Mouse (Mus musculus): ENCODE data around the gene Zfp786. TPM values are rescaled to one million over a fixed set of nuclear protein-coding genes. Genes with fewer than 3 reads are reported as not detected.
"Not testable (repeated sequence)": the region's sequence is repeated elsewhere in the genome, so short reads cannot be mapped to it uniquely, and the experiment has no call there.

Gene Zfp786
- polyA plus RNA-seq, 1 experiment, result 0.39 TPM

GRCm38 (mm10) chr6:47788821-47789220 is 41.8 kb downstream of the Zfp786 start:
- TF ChIP-seq USF1 (IDR thresholded peaks at IDR 0.05; ENCODE audit: low read depth) (no peak), CEBPB (IDR thresholded peaks at IDR 0.05; ENCODE audit: low read depth) (no peak), MYOD1 (IDR thresholded peaks at IDR 0.05; ENCODE audit: control insufficient read depth, insufficient read length, low read depth) (no peak), MYOG (IDR thresholded peaks at IDR 0.05; ENCODE audit: control insufficient read depth, extremely low read depth, insufficient read length) (no peak), FOSL1 (IDR thresholded peaks at IDR 0.05; ENCODE audit: insufficient read depth, low read length, poor library complexity, severe bottlenecking) (no peak), CTCF (IDR thresholded peaks at IDR 0.05; ENCODE audit: control insufficient read depth, insufficient read depth, insufficient read length) (no peak), MAX (IDR thresholded peaks at IDR 0.05) (no peak)
- Histone ChIP-seq H3K79me2 (ENCODE audit: control insufficient read depth, insufficient read depth) (no peaks in the 10 kb centered on the region), H3K27me3 (ENCODE audit: control insufficient read depth, insufficient read depth, insufficient read length) (no peaks in the 10 kb centered on the region), H3K79me3 (ENCODE audit: low read depth) (no peaks in the 10 kb centered on the region), H3K36me3 (ENCODE audit: control insufficient read depth, insufficient read depth) (no peaks in the 10 kb centered on the region), H3ac (ENCODE audit: control insufficient read depth, insufficient read length, low read depth) (peak overlapping the region; percentile 44), H3K4me3 (ENCODE audit: insufficient read depth, poor library complexity, severe bottlenecking) (peak overlapping the region; percentile 16)

- Histone ChIP-seq H3K79me2 (ENCODE audit: control insufficient read depth, insufficient read depth) (no peaks in the 10 kb centered on the region), H3K27me3 (ENCODE audit: control insufficient read depth, insufficient read depth, insufficient read length) (no peaks in the 10 kb centered on the region), H3K36me3 (ENCODE audit: control insufficient read depth, insufficient read depth) (no peaks in the 10 kb centered on the region), H3K4me3 (ENCODE audit: insufficient read depth, poor library complexity, severe bottlenecking) (peak overlapping the region; percentile 16), H3K79me3 (ENCODE audit: low read depth) (no peaks in the 10 kb centered on the region), H3ac (ENCODE audit: control insufficient read depth, insufficient read length, low read depth) (peak overlapping the region; percentile 44)
- TF ChIP-seq FOSL1 (IDR thresholded peaks at IDR 0.05; ENCODE audit: insufficient read depth, low read length, poor library complexity, severe bottlenecking) (no peak), MYOD1 (IDR thresholded peaks at IDR 0.05; ENCODE audit: control insufficient read depth, insufficient read length, low read depth) (no peak), MAX (IDR thresholded peaks at IDR 0.05) (peak; percentile 73), CTCF (IDR thresholded peaks at IDR 0.05; ENCODE audit: control insufficient read depth, insufficient read depth, insufficient read length) (no peak), MYOG (IDR thresholded peaks at IDR 0.05; ENCODE audit: control insufficient read depth, extremely low read depth, insufficient read length) (no peak), USF1 (IDR thresholded peaks at IDR 0.05; ENCODE audit: low read depth) (no peak), CEBPB (IDR thresholded peaks at IDR 0.05; ENCODE audit: low read depth) (peak; percentile 7)
Measured at GRCm38 (mm10) chr6:47787941-47788736, 42.5 kb downstream of the Zfp786 start.

- H3K79me3 ChIP-seq (ENCODE audit: low read depth), result no peaks in the 10 kb centered on the region
- H3K36me3 ChIP-seq (ENCODE audit: control insufficient read depth, insufficient read depth), result no peaks in the 10 kb centered on the region
- H3K79me2 ChIP-seq (ENCODE audit: control insufficient read depth, insufficient read depth), result no peaks in the 10 kb centered on the region
- no peaks in the 10 kb centered on the region for H3K27me3 ChIP-seq (ENCODE audit: control insufficient read depth, insufficient read depth, insufficient read length)
- H3ac ChIP-seq (ENCODE audit: control insufficient read depth, insufficient read length, low read depth), result no peak overlapping the region
- no peak overlapping the region for H3K4me3 ChIP-seq (ENCODE audit: insufficient read depth, poor library complexity, severe bottlenecking)
- no peak for TF ChIP-seq MAX (IDR thresholded peaks at IDR 0.05)
- no peak for TF ChIP-seq FOSL1 (IDR thresholded peaks at IDR 0.05; ENCODE audit: insufficient read depth, low read length, poor library complexity, severe bottlenecking)
- TF ChIP-seq USF1 (IDR thresholded peaks at IDR 0.05; ENCODE audit: low read depth), result no peak
- TF ChIP-seq CTCF (IDR thresholded peaks at IDR 0.05; ENCODE audit: control insufficient read depth, insufficient read depth, insufficient read length), result no peak
- no peak for TF ChIP-seq MYOG (IDR thresholded peaks at IDR 0.05; ENCODE audit: control insufficient read depth, extremely low read depth, insufficient read length)
- TF ChIP-seq CEBPB (IDR thresholded peaks at IDR 0.05; ENCODE audit: low read depth), result no peak
- TF ChIP-seq MYOD1 (IDR thresholded peaks at IDR 0.05; ENCODE audit: control insufficient read depth, insufficient read length, low read depth), result no peak
Measured at GRCm38 (mm10) chr6:47784707-47785412, 45.8 kb downstream of the Zfp786 start.

DNA sequence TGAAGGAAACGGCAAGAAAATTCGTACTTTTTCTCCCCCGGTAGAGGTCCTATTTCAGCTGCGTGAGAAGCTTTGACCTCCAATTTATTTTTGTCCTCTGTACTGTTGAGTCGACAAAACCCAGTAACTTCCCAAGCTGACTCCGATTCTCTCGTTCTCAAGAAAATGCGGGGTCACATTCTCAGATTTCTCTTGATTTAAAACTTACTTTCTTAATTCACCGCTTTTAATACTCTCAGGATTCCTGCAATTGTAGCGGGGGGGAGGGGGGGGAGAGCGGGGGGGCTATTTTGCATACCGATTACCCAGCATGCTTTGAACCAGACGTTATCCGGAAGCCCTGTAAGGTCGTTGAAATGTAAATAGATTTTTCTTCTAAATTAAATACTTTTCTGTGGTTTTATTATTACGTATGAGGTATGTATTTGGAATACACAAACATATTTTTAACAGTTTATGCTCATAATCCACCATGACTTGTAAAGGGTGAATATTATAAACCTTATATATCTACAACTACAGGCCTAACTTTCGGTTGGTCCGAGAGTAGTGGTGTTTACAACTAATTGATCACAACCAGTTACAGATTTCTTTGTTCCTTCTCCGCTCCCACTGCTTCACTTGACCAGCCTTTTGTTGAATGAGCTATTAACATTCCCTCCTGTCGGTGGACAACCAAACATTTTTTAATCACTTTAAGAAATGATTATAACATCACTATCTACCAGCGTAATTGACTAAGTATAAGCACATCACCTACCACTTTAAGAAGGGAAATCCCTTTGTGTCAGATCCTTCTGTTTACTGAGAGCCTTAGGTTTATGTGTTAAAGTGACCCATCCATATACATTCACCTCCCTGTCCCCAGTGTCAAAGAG is 49.3 kb downstream of the Zfp786 start:
- Histone ChIP-seq H3K4me3 (ENCODE audit: insufficient read depth, poor library complexity, severe bottlenecking) (peak overlapping the region; percentile 37), H3K79me2 (ENCODE audit: control insufficient read depth, insufficient read depth) (no peaks in the 10 kb centered on the region), H3K79me3 (ENCODE audit: low read depth) (no peaks in the 10 kb centered on the region), H3ac (ENCODE audit: control insufficient read depth, insufficient read length, low read depth) (peak overlapping the region; percentile 53), H3K27me3 (ENCODE audit: control insufficient read depth, insufficient read depth, insufficient read length) (no peaks in the 10 kb centered on the region), H3K36me3 (ENCODE audit: control insufficient read depth, insufficient read depth) (no peaks in the 10 kb centered on the region)
- TF ChIP-seq FOSL1 (IDR thresholded peaks at IDR 0.05; ENCODE audit: insufficient read depth, low read length, poor library complexity, severe bottlenecking) (no peak), MAX (IDR thresholded peaks at IDR 0.05) (peak; percentile 11)

DNA sequence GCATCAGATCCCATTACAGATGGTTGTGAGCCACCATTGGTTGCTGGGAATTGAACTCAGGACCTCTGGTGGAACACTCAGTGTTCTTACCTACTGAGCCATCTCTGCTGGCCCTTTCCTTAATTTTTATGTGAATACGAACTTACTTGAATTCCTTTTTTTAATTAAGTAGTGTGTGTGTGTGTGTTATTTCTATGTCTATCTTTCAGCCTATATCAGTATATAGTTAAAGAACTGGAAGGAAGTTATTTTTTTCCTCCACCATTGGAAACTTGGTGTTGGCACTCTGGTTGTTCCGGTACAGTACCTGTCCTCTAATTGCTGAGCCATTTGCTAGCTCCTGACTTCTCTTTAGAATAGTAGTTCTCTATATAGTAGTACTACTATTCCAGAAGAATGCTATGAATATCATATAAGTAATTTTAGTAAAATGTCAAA is 50.1 kb downstream of the Zfp786 start:
- Histone ChIP-seq H3K4me3 (ENCODE audit: insufficient read depth, poor library complexity, severe bottlenecking) (peak overlapping the region; percentile 37), H3K79me2 (ENCODE audit: control insufficient read depth, insufficient read depth) (no peaks in the 10 kb centered on the region), H3K27me3 (ENCODE audit: control insufficient read depth, insufficient read depth, insufficient read length) (no peaks in the 10 kb centered on the region), H3ac (ENCODE audit: control insufficient read depth, insufficient read length, low read depth) (no peak overlapping the region), H3K36me3 (ENCODE audit: control insufficient read depth, insufficient read depth) (no peaks in the 10 kb centered on the region), H3K79me3 (ENCODE audit: low read depth) (no peaks in the 10 kb centered on the region)
- no peak for TF ChIP-seq MYOD1 (IDR thresholded peaks at IDR 0.05; ENCODE audit: control insufficient read depth, insufficient read length, low read depth)
- TF ChIP-seq CTCF (IDR thresholded peaks at IDR 0.05; ENCODE audit: control insufficient read depth, insufficient read depth, insufficient read length), result no peak
- TF ChIP-seq CEBPB (IDR thresholded peaks at IDR 0.05; ENCODE audit: low read depth), result no peak
- TF ChIP-seq FOSL1 (IDR thresholded peaks at IDR 0.05; ENCODE audit: insufficient read depth, low read length, poor library complexity, severe bottlenecking), result no peak
- no peak for TF ChIP-seq MAX (IDR thresholded peaks at IDR 0.05)
- no peak for TF ChIP-seq MYOG (IDR thresholded peaks at IDR 0.05; ENCODE audit: control insufficient read depth, extremely low read depth, insufficient read length)
- no peak for TF ChIP-seq USF1 (IDR thresholded peaks at IDR 0.05; ENCODE audit: low read depth)

DNA sequence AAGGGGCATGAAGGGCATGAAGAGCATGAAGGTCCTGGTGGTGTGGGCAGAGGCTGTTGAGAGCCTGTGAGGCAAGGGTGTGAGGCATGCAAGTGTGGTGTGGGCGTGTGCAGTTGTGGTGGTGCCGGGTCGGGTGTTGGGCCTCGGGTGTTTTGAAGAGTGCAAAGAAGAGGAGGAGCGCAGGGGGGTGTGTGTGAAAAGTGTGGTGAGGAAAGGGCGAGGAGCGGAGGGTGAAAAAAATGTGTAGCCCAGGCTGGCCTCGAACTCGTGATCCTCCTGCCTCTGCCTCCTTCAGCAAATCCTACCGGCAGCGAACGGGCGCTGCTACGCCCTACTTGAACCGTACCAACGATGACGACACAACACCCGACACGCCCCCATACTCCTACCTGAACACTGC is 58.9 kb downstream of the Zfp786 start:
- not testable (repeated sequence) for H3ac ChIP-seq (ENCODE audit: control insufficient read depth, insufficient read length, low read depth); H3K4me3 ChIP-seq (ENCODE audit: insufficient read depth, poor library complexity, severe bottlenecking); H3K36me3 ChIP-seq (ENCODE audit: control insufficient read depth, insufficient read depth); H3K79me3 ChIP-seq (ENCODE audit: low read depth); H3K27me3 ChIP-seq (ENCODE audit: control insufficient read depth, insufficient read depth, insufficient read length); H3K79me2 ChIP-seq (ENCODE audit: control insufficient read depth, insufficient read depth)

DNA sequence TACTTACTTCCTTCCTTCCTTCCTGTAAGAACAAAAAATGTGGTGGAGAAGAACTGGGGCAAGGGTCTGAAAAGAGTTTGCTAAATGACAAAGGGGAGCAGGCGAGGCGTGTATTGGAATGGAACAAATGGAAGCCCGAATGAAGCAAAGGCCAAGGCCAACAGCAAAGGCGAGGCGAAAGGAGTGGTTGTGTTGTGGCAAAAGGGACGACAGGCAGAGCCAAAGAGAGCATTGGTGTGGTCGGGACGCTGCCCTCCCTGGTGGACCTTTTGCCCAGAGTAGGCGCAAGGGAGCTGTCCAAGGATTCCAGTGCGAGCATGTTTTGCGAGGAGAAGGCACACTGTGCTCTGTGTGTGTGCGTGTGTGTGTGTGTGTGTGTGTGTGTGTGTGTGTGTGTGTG is 59.6 kb downstream of the Zfp786 start:
- H3K36me3 ChIP-seq (ENCODE audit: control insufficient read depth, insufficient read depth); H3K79me3 ChIP-seq (ENCODE audit: low read depth); H3K4me3 ChIP-seq (ENCODE audit: insufficient read depth, poor library complexity, severe bottlenecking); H3K27me3 ChIP-seq (ENCODE audit: control insufficient read depth, insufficient read depth, insufficient read length); H3K79me2 ChIP-seq (ENCODE audit: control insufficient read depth, insufficient read depth); H3ac ChIP-seq (ENCODE audit: control insufficient read depth, insufficient read length, low read depth): not testable (repeated sequence)

DNA sequence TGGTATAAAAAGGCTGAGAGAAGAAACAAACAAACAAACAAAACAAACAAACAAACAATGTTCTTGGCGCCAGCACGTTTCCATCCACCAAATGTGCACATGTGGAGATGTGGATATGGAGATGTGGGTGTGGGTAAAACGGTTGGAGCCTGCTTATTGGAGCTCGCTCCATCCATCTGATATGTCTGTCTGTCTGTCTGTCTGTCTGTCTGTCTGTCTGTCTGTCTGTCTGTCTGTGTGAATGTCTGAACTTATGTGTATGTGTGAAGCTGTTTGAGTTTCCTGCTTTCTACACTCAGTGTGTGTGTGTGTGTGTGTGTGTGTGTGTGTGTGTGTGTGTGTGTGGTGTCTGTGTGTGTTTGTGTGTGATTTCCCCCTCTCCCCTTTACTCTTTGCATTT is 60.8 kb downstream of the Zfp786 start:
- not testable (repeated sequence) for H3K79me2 ChIP-seq (ENCODE audit: control insufficient read depth, insufficient read depth); H3ac ChIP-seq (ENCODE audit: control insufficient read depth, insufficient read length, low read depth); H3K27me3 ChIP-seq (ENCODE audit: control insufficient read depth, insufficient read depth, insufficient read length); H3K36me3 ChIP-seq (ENCODE audit: control insufficient read depth, insufficient read depth); H3K4me3 ChIP-seq (ENCODE audit: insufficient read depth, poor library complexity, severe bottlenecking); H3K79me3 ChIP-seq (ENCODE audit: low read depth)
